Mouse (Mus musculus) liver, embryonic 14.5 days (tissue): ENCODE results near the gene Dnajb14. TPM values are rescaled to one million over a fixed set of nuclear protein-coding genes. Genes with fewer than 3 reads are reported as not detected.

Experiments
- ATAC-seq: fragments of 200-750 bp; cut with Nextera tagmentation; 2 replicates; pipeline ENCODE4 v1.8.0; 2017; ENCODE audit warnings: moderate number of reproducible peaks, mild to moderate bottlenecking, moderate library complexity; ENCODE audit not compliant: insufficient read depth
- DNase-seq, 3 experiments: peaks; one replicate each; pipeline ENCODE4 v3.0.0-alpha.2; 2012 to 2013; ENCODE audit warnings: low read depth in 3 of 3, low spot score in 3 of 3
- H3K27ac ChIP-seq: fragments of 300-500 bp; sonication (generic); 2 replicates; pipeline ENCODE4 v1.5.1; 2014; ENCODE audit warnings: moderate library complexity, mild to moderate bottlenecking, control low read depth, inconsistent platforms
- H3K27me3 ChIP-seq: fragments of 300-500 bp; sonication (generic); 2 replicates; pipeline ENCODE4 v1.6.1; 2014; ENCODE audit warnings: mild to moderate bottlenecking, low read length, moderate library complexity; ENCODE audit not compliant: control insufficient read depth, insufficient read depth
- H3K36me3 ChIP-seq: fragments of 300-500 bp; sonication (generic); replicated peaks from 2 replicates; pipeline ENCODE4 v1.6.1; 2014; ENCODE audit warnings: low read depth; ENCODE audit not compliant: control insufficient read depth, insufficient read depth
- H3K4me1 ChIP-seq, 2 experiments: fragments of 200-500 bp in 1 of 2; fragments of 300-500 bp in 1 of 2; sonication (generic) in 1 of 2; replicated peaks; 2 replicates each; pipeline ENCODE4 v1.6.1; 2012 to 2014; ENCODE audit warnings: antibody characterized with exemption in 1 of 2, inconsistent platforms in 1 of 2, low read length in 1 of 2; ENCODE audit not compliant: control insufficient read depth in 2 of 2, insufficient read depth in 2 of 2
- H3K4me2 ChIP-seq: fragments of 300-500 bp; sonication (generic); 2 replicates; pipeline ENCODE4 v1.6.1; 2014; ENCODE audit warnings: low read depth, mild to moderate bottlenecking, control low read depth, moderate library complexity
- H3K4me3 ChIP-seq, 2 experiments: fragments of 200-500 bp in 1 of 2; fragments of 300-500 bp in 1 of 2; sonication (generic) in 1 of 2; 2 replicates each; pipeline ENCODE4 v1.5.1; 2012 to 2014; ENCODE audit warnings: low read depth in 2 of 2, low read length in 2 of 2, mild to moderate bottlenecking in 2 of 2, control low read depth in 1 of 2, inconsistent platforms in 1 of 2, moderate library complexity in 1 of 2; ENCODE audit not compliant: insufficient read depth in 1 of 2
- H3K9ac ChIP-seq: fragments of 300-500 bp; sonication (generic); replicated peaks from 2 replicates; pipeline ENCODE4 v1.6.1; 2014; ENCODE audit warnings: mild to moderate bottlenecking, control low read depth, moderate library complexity
- H3K9me3 ChIP-seq: fragments of 300-500 bp; sonication (generic); 2 replicates; pipeline ENCODE4 v1.6.1; 2016; ENCODE audit warnings: low read length, mixed read lengths; ENCODE audit not compliant: control insufficient read depth
- CTCF ChIP-seq: IDR thresholded peaks from 2 replicates; pipeline ENCODE4 v1.5.1; 2016; ENCODE audit warnings: antibody characterized with exemption, low read depth, control low read depth
- EP300 ChIP-seq: IDR thresholded peaks from 2 replicates; pipeline ENCODE4 v1.6.1; 2016; ENCODE audit warnings: antibody characterized with exemption, low read depth
- WGBS: fragments of 180-500 bp; shearing (Covaris S2); extraction: QIAGEN DNeasy Blood & Tissue Kit; methylation state at CpG from one replicate; pipeline ENCODE4 v1.1.7; 2014; ENCODE audit not compliant: insufficient replicate concordance; 5-methylcytosine and 5-hydroxymethylcytosine counted together
- polyA plus RNA-seq, 2 experiments: library from polyadenylated mRNA; depleted of rRNA in 1 of 2; stranded (reverse) in 1 of 2; unstranded in 1 of 2; fragments of >200 nt; fragmentation: Nextera tagmentation in 1 of 2; extraction: Ambion mirVana in 1 of 2; gene quantifications; 2 replicates each; pipeline versions ENCODE4 v1.2.1 to v1.2.3; 2012 to 2014

Gene Dnajb14
- polyA plus RNA-seq (2012; rRNA removed), result 1.2 and 1.5 TPM in 2 replicates
- 3.7 and 4.4 TPM in 2 replicates for polyA plus RNA-seq (2014; fragmentation: Nextera tagmentation; extraction: Ambion mirVana)

GRCm38 (mm10) chr3:137867437-137868093 lies at the start of gene Dnajb14:
Gene Dnajb14, plus strand, starts transcription at chr3:137867675.
- Histone ChIP-seq H3K9ac (peak within 1 kb of the TSS; percentile 94), H3K36me3 (peaks cover 13% of the 10 kb centered on the region), H3K27ac (peak within 1 kb of the TSS; percentile 85), H3K9me3 (no peaks in the 10 kb centered on the region), H3K4me3 (peak within 1 kb of the TSS; percentile 80 to 95), H3K4me1 (peaks cover 16 to 18% of the 10 kb centered on the region in 2 experiments), H3K27me3 (no peaks in the 10 kb centered on the region), H3K4me2 (peak within 1 kb of the TSS; percentile 99)
- DNase-seq (peak; percentile 50 to 64 (median 61)), ATAC-seq (peak; percentile 59)
- under 1% methylated on average over 76 of the region's 94 CpGs for WGBS
- no peak for TF ChIP-seq EP300
- TF ChIP-seq CTCF, result no peak

- H3K27me3 ChIP-seq, result no peaks in the 10 kb centered on the region
- no peaks in the 10 kb centered on the region for H3K4me1 ChIP-seq
- DNase-seq (no peak), ATAC-seq (no peak)
- WGBS, result 34% methylated on average over 4 of the region's 4 CpGs
- H3K9ac ChIP-seq, result no peak overlapping the region
- no peak overlapping the region for H3K27ac ChIP-seq
- no peaks in the 10 kb centered on the region for H3K36me3 ChIP-seq
- TF ChIP-seq EP300 (no peak), CTCF (no peak)
- no peak overlapping the region for H3K4me2 ChIP-seq
- no peaks in the 10 kb centered on the region for H3K9me3 ChIP-seq
- no peak overlapping the region for H3K4me3 ChIP-seq
Measured at GRCm38 (mm10) chr3:137818713-137819112, 48.8 kb upstream of the Dnajb14 start.

- Histone ChIP-seq H3K4me1 (no peaks in the 10 kb centered on the region), H3K27ac (no peak overlapping the region), H3K27me3 (no peaks in the 10 kb centered on the region), H3K36me3 (no peaks in the 10 kb centered on the region), H3K9me3 (no peaks in the 10 kb centered on the region), H3K9ac (no peak overlapping the region), H3K4me2 (no peak overlapping the region), H3K4me3 (no peak overlapping the region)
- TF ChIP-seq CTCF, result no peak
- TF ChIP-seq EP300, result no peak
- DNase-seq (no peak), ATAC-seq (no peak)
- WGBS, result 34% methylated on average over 6 of the region's 6 CpGs
Measured at GRCm38 (mm10) chr3:137820688-137821467, 46.6 kb upstream of the Dnajb14 start.

GRCm38 (mm10) chr3:137823317-137823716 lies 44.2 kb upstream of the Dnajb14 start:
- no peak for ATAC-seq
- 41% methylated on average over 3 of the region's 3 CpGs for WGBS
- no peak for TF ChIP-seq CTCF
- no peak for TF ChIP-seq EP300

GRCm38 (mm10) chr3:137827678-137828077 lies 39.8 kb upstream of the Dnajb14 start:
- no peak overlapping the region for H3K4me2 ChIP-seq
- no peaks in the 10 kb centered on the region for H3K4me1 ChIP-seq
- no peaks in the 10 kb centered on the region for H3K36me3 ChIP-seq
- no peak overlapping the region for H3K9ac ChIP-seq
- H3K4me3 ChIP-seq, result no peak overlapping the region
- TF ChIP-seq CTCF, result no peak
- no peak for TF ChIP-seq EP300
- H3K27me3 ChIP-seq, result no peaks in the 10 kb centered on the region
- H3K9me3 ChIP-seq, result no peaks in the 10 kb centered on the region
- DNase-seq (no peak), ATAC-seq (peak; percentile 31; the same call in 1 of the 2 replicates)
- 15% methylated on average over 11 of the region's 11 CpGs for WGBS
- H3K27ac ChIP-seq, result no peak overlapping the region

More at GRCm38 (mm10) chr3:137823317-137823716, 44.2 kb upstream of the Dnajb14 start:
- no peak overlapping the region for H3K27ac ChIP-seq
- no peak overlapping the region for H3K9ac ChIP-seq
- H3K9me3 ChIP-seq, result no peaks in the 10 kb centered on the region
- H3K4me2 ChIP-seq, result no peak overlapping the region
- H3K27me3 ChIP-seq, result no peaks in the 10 kb centered on the region
- no peak overlapping the region for H3K4me3 ChIP-seq
- H3K36me3 ChIP-seq, result no peaks in the 10 kb centered on the region
- no peak for DNase-seq
- H3K4me1 ChIP-seq, result no peaks in the 10 kb centered on the region
